Mouse (Mus musculus) thymus, adult 2 months (tissue): ENCODE measurements at regions not wholly inside any gene's neighbourhood (a gene's known extent, or its start where the extent isn't known, plus 50 kb on each side); places are given as distances from the start of the nearest gene placed in this dataset.

Source experiments
- DNase-seq: peaks from one replicate; pipeline ENCODE4 v3.0.0; 2021
- H3K27ac ChIP-seq: fragments of 200-500 bp; 2 replicates; pipeline ENCODE4 v1.5.1; 2012; ENCODE audit warnings: low read length, control low read depth; ENCODE audit not compliant: control insufficient read depth, insufficient read depth
- H3K27me3 ChIP-seq: fragments of 200-500 bp; 2 replicates; pipeline ENCODE4 v1.6.1; 2012; ENCODE audit warnings: mild to moderate bottlenecking, low read length, moderate library complexity, mixed read lengths; ENCODE audit not compliant: control insufficient read depth, insufficient read depth
- H3K36me3 ChIP-seq: fragments of 200-500 bp; 2 replicates; pipeline ENCODE4 v1.6.1; 2012; ENCODE audit warnings: mild to moderate bottlenecking, low read length, moderate library complexity; ENCODE audit not compliant: control insufficient read depth, insufficient read depth
- H3K4me1 ChIP-seq: fragments of 200-500 bp; replicated peaks from 2 replicates; pipeline ENCODE4 v1.6.1; 2012; ENCODE audit warnings: low read length; ENCODE audit not compliant: control insufficient read depth, insufficient read depth
- H3K4me3 ChIP-seq: fragments of 200-500 bp; 2 replicates; pipeline ENCODE4 v1.5.1; 2012; ENCODE audit warnings: mild to moderate bottlenecking, low read length, control low read depth, moderate library complexity; ENCODE audit not compliant: control insufficient read depth, insufficient read depth
- CTCF ChIP-seq: fragments of 200-500 bp; IDR thresholded peaks from 2 replicates; pipeline ENCODE4 v1.5.1; 2012; ENCODE audit warnings: mild to moderate bottlenecking, control low read depth, low read length, moderate library complexity, borderline replicate concordance; ENCODE audit not compliant: control insufficient read depth, poor library complexity, insufficient read depth; ENCODE audit errors: extremely low read depth
- POLR2A ChIP-seq: fragments of 200-500 bp; IDR thresholded peaks from 2 replicates; pipeline ENCODE4 v1.6.1; 2012; ENCODE audit warnings: mild to moderate bottlenecking, low read length, control low read depth, moderate library complexity; ENCODE audit not compliant: control insufficient read depth, poor library complexity, insufficient read depth; ENCODE audit errors: extremely low read depth
- WGBS: fragments of 180-500 bp; shearing (Covaris S2); methylation state at CpG from one replicate; pipeline ENCODE4 v1.1.7; 2018; 5-methylcytosine and 5-hydroxymethylcytosine counted together

DNA sequence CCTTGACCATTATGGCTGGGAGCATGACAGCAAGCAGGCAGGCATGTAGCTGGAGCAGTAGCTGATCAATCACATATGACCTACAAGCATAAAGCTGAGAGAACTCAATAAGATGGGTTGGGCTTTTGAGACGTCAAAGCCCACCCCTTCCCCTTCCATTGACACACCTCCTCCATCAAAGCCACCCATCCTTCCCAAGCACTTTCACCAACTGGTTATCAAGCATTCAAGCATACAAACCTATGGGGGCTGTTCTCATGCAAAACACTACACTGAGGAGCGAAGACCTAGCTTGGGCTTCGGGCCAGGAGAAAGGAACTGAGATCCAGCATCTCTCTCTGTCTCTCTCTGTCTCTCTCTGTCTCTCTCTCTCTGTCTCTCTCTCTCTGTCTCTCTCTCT lies 118.4 kb upstream of the Tle3 start:
- H3K4me3 ChIP-seq, result no peak overlapping the region
- H3K27ac ChIP-seq, result no peak overlapping the region
- H3K27me3 ChIP-seq, result no peaks in the 10 kb centered on the region
- no peaks in the 10 kb centered on the region for H3K36me3 ChIP-seq
- peaks cover 5% of the 10 kb centered on the region for H3K4me1 ChIP-seq
- 93% methylated on average over 3 of the region's 3 CpGs for WGBS
- DNase-seq, result no peak
- no peak for TF ChIP-seq POLR2A
- no peak for TF ChIP-seq CTCF

DNA sequence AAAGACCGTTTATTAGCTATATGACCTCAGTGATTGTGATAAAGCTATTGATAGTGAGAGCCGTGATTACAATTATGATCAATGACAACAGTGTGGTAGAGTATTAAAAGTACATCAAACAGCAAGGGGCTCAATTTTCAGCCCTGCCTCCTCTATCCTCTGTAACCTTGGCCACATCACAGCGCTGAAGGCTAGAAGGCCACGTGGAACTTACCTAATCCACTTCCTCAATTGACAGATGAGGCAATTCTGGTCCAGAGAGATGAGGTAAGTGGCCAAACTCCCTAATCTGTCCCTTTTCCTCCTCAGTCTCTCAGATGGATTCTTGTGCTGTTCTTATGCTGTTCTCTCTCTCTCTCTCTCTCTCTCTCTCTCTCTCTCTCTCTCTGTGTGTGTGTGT lies 114.7 kb upstream of the Tle3 start:
- no peak overlapping the region for H3K4me3 ChIP-seq
- no peak for DNase-seq
- no peaks in the 10 kb centered on the region; the same call in 1 of the 2 replicates for H3K4me1 ChIP-seq
- no peaks in the 10 kb centered on the region for H3K27me3 ChIP-seq
- no peaks in the 10 kb centered on the region for H3K36me3 ChIP-seq
- H3K27ac ChIP-seq, result no peak overlapping the region
- no peak for TF ChIP-seq CTCF
- TF ChIP-seq POLR2A, result no peak
- 39% methylated on average over 4 of the region's 4 CpGs for WGBS

DNA sequence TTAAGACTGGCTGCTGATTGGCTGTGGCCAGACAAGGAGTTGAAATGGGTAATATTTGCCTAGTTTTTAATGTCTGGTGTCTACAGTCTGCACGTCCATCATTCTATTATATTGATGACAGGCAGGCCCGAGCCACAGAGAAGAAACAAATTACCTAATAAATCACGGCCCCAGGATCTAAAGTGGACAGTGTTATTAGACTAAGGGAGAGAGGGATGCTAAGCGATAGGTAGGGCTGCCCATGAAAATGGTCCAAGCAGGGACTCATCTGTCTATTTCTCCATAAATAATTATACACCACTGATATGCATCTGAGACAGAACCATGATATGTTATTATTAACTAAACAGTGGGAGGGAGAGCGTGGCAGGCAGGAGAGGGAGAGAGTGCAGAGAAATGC lies 114.1 kb upstream of the Tle3 start:
- no peak for DNase-seq
- TF ChIP-seq POLR2A (no peak), CTCF (no peak)
- no peaks in the 10 kb centered on the region for H3K36me3 ChIP-seq
- 95% methylated on average over 5 of the region's 5 CpGs for WGBS
- H3K27ac ChIP-seq, result no peak overlapping the region
- no peaks in the 10 kb centered on the region for H3K27me3 ChIP-seq
- H3K4me1 ChIP-seq, result no peaks in the 10 kb centered on the region; the same call in 1 of the 2 replicates
- H3K4me3 ChIP-seq, result no peak overlapping the region

DNA sequence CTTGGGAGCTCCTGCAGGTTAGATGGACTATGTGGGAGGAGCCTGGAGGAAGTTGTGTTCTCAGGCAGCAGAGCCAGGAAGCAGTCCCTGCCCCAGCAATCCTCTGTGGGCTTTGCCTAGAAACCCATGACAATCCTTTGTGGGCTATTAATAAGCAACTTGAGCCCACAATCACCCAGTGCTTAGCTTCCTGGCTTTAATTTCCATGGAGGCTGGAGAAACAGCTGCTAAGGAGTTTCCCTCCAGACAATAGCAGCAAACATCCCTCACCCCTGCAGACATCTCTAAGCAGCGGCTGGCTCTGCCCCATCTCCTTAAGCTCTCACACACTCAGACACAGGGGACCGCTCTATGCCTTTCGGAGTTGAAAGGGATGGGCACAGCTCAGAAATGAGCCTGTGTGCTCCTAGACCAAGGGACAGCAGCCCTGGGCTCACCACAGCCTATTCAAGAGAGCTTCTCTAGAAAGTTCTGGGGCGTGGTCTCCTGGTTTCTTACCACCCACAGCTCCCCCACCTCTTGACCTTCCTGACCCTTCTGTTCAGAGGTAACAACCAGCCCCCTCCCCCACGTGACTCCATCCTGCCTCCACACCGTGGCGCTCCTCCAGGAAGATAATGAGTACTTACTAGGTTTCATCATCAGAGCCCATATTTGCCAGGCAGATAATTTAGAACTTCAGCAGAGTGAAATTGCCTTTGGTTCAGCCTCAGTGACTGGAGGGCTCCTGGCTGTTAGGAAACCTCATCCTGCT lies 112.6 kb upstream of the Tle3 start:
- H3K27ac ChIP-seq, result no peak overlapping the region
- WGBS, result 76% methylated on average over 7 of the region's 7 CpGs
- TF ChIP-seq CTCF (no peak), POLR2A (no peak)
- H3K4me3 ChIP-seq, result no peak overlapping the region
- DNase-seq, result no peak
- H3K27me3 ChIP-seq, result no peaks in the 10 kb centered on the region
- H3K4me1 ChIP-seq, result no peaks in the 10 kb centered on the region; the same call in 1 of the 2 replicates
- H3K36me3 ChIP-seq, result no peaks in the 10 kb centered on the region

DNA sequence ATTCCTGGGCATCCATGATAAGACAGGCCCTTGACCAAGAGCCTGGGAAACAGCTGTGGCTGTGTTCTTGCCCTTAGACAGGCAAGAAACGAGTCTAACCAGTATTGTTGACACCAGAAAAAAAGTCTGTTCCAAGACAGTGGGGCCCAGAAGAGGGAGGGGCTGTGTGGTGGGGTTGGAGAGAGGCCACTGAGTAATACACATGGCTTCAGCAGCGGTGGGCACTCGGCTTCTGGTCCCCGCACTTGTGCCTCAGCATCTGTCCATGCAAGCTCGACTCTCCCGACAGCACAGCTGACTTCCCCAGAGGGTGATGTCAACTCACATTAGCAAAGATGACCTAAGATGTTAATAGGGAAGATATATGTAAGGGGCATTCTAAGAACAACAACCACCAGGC lies 110.9 kb upstream of the Tle3 start:
- Histone ChIP-seq H3K27me3 (no peaks in the 10 kb centered on the region), H3K4me3 (no peak overlapping the region), H3K36me3 (no peaks in the 10 kb centered on the region), H3K27ac (no peak overlapping the region), H3K4me1 (no peaks in the 10 kb centered on the region; the same call in 1 of the 2 replicates)
- 88% methylated on average over 6 of the region's 6 CpGs for WGBS
- no peak for DNase-seq
- no peak for TF ChIP-seq POLR2A
- TF ChIP-seq CTCF, result no peak

DNA sequence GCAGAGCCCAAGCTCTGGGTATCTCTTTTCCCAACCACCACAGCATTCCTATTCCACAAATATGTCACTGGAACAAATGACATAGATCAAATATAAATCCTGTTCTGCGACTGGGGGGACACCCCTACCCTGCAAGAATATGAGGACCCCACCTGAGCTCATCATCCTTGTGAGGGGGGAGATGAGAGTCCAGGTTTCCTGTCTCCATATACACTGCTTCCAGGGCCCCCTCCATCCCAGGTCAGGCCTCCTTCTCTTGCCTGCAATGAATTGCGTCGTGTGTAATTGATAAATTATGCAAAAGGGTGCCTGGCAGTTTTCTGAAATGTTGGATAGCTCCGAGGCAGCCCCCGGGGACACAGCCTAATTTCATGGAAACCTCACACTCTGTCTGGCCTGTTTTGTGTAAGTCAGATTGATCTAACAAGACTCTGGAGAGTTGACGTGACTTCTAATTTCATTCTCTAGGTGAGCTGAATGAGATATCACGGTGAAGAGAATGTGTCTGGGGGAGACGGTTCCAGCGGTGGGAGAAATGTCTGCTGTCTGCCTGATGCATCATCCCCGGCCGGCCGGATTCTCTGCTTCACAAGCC lies 110.3 kb upstream of the Tle3 start:
- DNase-seq, result no peak
- 93% methylated on average over 12 of the region's 12 CpGs for WGBS
- Histone ChIP-seq H3K36me3 (no peaks in the 10 kb centered on the region), H3K27me3 (no peaks in the 10 kb centered on the region), H3K4me1 (no peaks in the 10 kb centered on the region; the same call in 1 of the 2 replicates), H3K27ac (no peak overlapping the region), H3K4me3 (no peak overlapping the region)
- TF ChIP-seq POLR2A (no peak), CTCF (no peak)

DNA sequence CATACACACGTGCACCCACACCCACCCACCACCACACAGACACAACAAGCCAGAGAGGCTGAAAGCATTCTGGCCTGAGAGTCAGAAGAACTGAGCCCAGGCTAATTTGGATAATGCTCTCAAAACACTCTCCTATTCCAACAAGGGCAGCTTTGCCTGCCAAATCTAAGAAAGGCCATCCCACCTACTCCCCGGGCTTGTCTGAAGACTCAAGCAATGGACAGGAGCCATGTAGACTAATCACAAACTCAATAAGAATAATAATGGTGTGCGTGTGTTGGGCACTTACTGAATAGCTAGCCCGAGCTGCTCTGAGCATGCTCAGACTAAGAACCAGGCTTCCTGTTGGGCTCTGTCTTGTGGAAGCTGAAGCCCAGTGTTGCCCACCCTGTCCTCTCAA lies 108.8 kb upstream of the Tle3 start:
- Histone ChIP-seq H3K4me3 (no peak overlapping the region), H3K27me3 (no peaks in the 10 kb centered on the region), H3K4me1 (no peaks in the 10 kb centered on the region; the same call in 1 of the 2 replicates), H3K36me3 (no peaks in the 10 kb centered on the region), H3K27ac (no peak overlapping the region)
- no peak for DNase-seq
- no peak for TF ChIP-seq CTCF
- no peak for TF ChIP-seq POLR2A
- 92% methylated on average over 4 of the region's 4 CpGs for WGBS
